Mouse (Mus musculus): ENCODE results near the gene Hagh. TPM values are rescaled to one million over a fixed set of nuclear protein-coding genes. Genes with fewer than 3 reads are reported as not detected.
A peak's percentile ranks its signal among the peaks of the same experiment; 100 is the strongest.

Gene Hagh
- polyA plus RNA-seq, 1 experiment from 2014 or later, result 40.0 TPM

DNA sequence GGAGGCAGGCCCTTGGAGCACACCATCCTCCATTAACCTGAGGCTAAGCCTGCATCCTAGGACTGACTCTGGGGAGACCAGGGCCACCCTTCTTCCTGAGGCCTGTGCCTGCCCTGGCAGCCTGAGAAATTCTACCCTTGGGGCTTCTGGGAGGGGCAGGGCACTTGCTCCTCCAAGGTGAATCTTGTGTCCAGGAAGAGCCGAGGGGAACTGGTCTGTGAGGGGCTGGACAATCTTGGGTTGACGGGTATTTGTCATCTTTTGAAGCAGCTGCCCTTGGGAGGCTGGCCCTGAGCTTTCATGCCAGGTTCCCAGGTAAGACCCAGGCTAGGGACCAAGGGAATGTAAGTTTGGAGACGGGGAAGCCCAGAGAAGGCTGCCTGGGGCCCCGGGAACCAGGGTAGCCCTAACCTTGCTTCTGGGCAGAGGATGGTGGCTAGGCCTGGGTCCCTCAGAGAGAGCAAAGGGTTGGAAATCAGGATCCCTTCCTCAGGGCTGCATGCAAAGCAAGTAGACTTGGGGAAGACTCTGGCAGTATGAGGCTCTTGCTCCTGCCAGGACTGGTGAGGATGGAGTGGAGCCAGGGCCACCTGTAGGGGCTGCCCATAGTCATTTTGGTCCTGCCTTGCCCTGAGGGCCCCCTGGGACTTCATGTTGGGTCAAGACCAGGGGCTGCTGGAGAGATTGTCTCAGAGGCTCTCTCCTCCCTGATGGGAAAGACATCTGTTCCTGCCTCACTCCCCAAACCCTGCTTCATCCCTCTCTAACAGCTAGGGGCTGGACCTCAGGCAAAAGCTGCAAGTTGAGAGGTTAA lies 58.3 kb downstream of the Hagh start:
- H3K27ac ChIP-seq, result no peak overlapping the region
- ATAC-seq (ENCODE audit: low FRiP score, low read depth), result no peak
- 84% methylated on average over 4 of the region's 4 CpGs for WGBS
- H3K4me2 ChIP-seq (replicated peaks), result peak overlapping the region; percentile 99
- H3K36me3 ChIP-seq, result peaks cover 69% of the 10 kb centered on the region
- H3K4me3 ChIP-seq, result no peak overlapping the region
- H3K27me3 ChIP-seq (replicated peaks), result no peaks in the 10 kb centered on the region
- H3K9ac ChIP-seq, result 0 out of 2 replicates have a peak overlapping the region, but pooled peaks have one; percentile 87
- H3K9me3 ChIP-seq, result no peaks in the 10 kb centered on the region
- H3K4me1 ChIP-seq, result peaks cover 38% of the 10 kb centered on the region

GRCm38 (mm10) chr17:24899153-24899552 lies 59.2 kb downstream of the Hagh start:
- Histone ChIP-seq H3K9me3 (no peaks in the 10 kb centered on the region), H3K36me3 (peaks cover 74% of the 10 kb centered on the region), H3K27me3 (replicated peaks) (no peaks in the 10 kb centered on the region), H3K4me1 (peaks cover 29% of the 10 kb centered on the region), H3K4me3 (no peak overlapping the region), H3K9ac (no peak overlapping the region), H3K27ac (no peak overlapping the region), H3K4me2 (replicated peaks) (no peak overlapping the region)
- ATAC-seq (ENCODE audit: low FRiP score, low read depth), result no peak
- WGBS, result 84% methylated on average over 5 of the region's 5 CpGs

- H3K9ac ChIP-seq, result no peak overlapping the region
- no peak overlapping the region for H3K27ac ChIP-seq
- peaks cover 25% of the 10 kb centered on the region for H3K4me1 ChIP-seq
- ATAC-seq (ENCODE audit: low FRiP score, low read depth), result no peak
- no peaks in the 10 kb centered on the region for H3K9me3 ChIP-seq
- no peak overlapping the region for H3K4me2 ChIP-seq (replicated peaks)
- WGBS, result 93% methylated on average over 6 of the region's 6 CpGs
- peaks cover 83% of the 10 kb centered on the region for H3K36me3 ChIP-seq
- H3K4me3 ChIP-seq, result no peak overlapping the region
- H3K27me3 ChIP-seq (replicated peaks), result no peaks in the 10 kb centered on the region
Measured at GRCm38 (mm10) chr17:24900014-24900413, 60.1 kb downstream of the Hagh start.

GRCm38 (mm10) chr17:24902124-24902523 lies 62.2 kb downstream of the Hagh start:
- 93% methylated on average over 5 of the region's 5 CpGs for WGBS
- peaks cover 100% of the 10 kb centered on the region for H3K36me3 ChIP-seq

DNA sequence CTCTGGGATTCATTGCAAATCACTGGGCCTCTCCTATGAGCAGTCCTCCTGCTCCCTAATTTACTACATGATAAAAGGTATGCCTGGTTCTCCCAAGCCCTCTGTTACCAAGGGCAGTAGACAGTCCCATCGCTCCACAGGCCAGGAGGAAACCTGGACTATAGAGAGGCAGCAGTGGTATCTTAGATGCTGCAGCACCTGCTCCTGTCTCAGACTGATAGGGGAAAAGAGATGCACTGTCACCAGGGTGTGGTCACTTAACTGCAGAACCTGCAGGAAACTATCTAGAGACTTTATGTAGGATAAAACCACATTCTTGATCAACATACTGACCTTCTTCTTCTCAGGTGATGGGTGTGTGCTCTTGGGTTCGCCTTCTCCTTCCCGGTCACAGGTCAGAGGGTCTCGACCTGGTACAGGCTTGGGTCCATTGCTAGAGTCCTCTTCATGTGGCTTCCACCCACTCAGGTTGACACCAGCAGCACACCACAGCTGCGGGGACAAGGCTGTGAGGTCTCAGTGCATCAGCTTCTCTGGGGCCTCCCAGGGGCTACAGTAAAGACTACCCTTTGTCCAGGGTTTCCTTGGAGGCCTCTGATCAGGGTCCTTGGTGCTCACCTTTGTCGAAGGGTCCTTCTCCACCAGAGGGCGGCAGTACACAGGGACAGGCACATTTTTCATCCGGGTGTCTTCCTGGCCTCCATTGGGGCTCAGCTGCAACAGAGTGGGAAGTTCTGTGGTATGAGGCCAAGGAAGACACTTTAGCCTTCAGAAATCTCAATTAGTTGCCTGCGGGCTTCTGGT lies 62.9 kb downstream of the Hagh start:
- no peak overlapping the region for H3K27ac ChIP-seq
- H3K4me3 ChIP-seq, result no peak overlapping the region
- H3K27me3 ChIP-seq (replicated peaks), result no peaks in the 10 kb centered on the region
- H3K9ac ChIP-seq, result no peak overlapping the region
- no peak for ATAC-seq (ENCODE audit: low FRiP score, low read depth)
- no peaks in the 10 kb centered on the region for H3K9me3 ChIP-seq
- H3K36me3 ChIP-seq, result peaks cover 99% of the 10 kb centered on the region
- WGBS, result 67% methylated on average over 9 of the region's 9 CpGs
- peaks cover under 1% of the 10 kb centered on the region for H3K4me1 ChIP-seq
- H3K4me2 ChIP-seq (replicated peaks), result no peak overlapping the region

More at GRCm38 (mm10) chr17:24902124-24902523, 62.2 kb downstream of the Hagh start:
- no peak for ATAC-seq (ENCODE audit: low FRiP score, low read depth)
- Histone ChIP-seq H3K4me3 (no peak overlapping the region), H3K27ac (no peak overlapping the region), H3K4me1 (peaks cover 8% of the 10 kb centered on the region), H3K4me2 (replicated peaks) (no peak overlapping the region), H3K27me3 (replicated peaks) (no peaks in the 10 kb centered on the region), H3K9me3 (no peaks in the 10 kb centered on the region), H3K9ac (no peak overlapping the region)

GRCm38 (mm10) chr17:24903767-24904166 lies 63.8 kb downstream of the Hagh start:
- no peaks in the 10 kb centered on the region for H3K27me3 ChIP-seq (replicated peaks)
- H3K27ac ChIP-seq, result no peak overlapping the region
- H3K4me3 ChIP-seq, result no peak overlapping the region
- WGBS, result 91% methylated on average over 9 of the region's 9 CpGs
- H3K36me3 ChIP-seq, result peaks cover 99% of the 10 kb centered on the region
- no peak overlapping the region for H3K4me2 ChIP-seq (replicated peaks)
- no peak for ATAC-seq (ENCODE audit: low FRiP score, low read depth)
- H3K4me1 ChIP-seq, result no peaks in the 10 kb centered on the region
- no peaks in the 10 kb centered on the region for H3K9me3 ChIP-seq
- H3K9ac ChIP-seq, result no peak overlapping the region

GRCm38 (mm10) chr17:24907591-24907990 lies 67.6 kb downstream of the Hagh start:
- Histone ChIP-seq H3K4me1 (no peaks in the 10 kb centered on the region), H3K36me3 (peaks cover 97% of the 10 kb centered on the region), H3K9ac (no peak overlapping the region), H3K9me3 (no peaks in the 10 kb centered on the region), H3K27ac (no peak overlapping the region), H3K27me3 (replicated peaks) (no peaks in the 10 kb centered on the region), H3K4me3 (no peak overlapping the region), H3K4me2 (replicated peaks) (no peak overlapping the region)
- 92% methylated on average over 2 of the region's 2 CpGs for WGBS
- ATAC-seq (ENCODE audit: low FRiP score, low read depth), result no peak

GRCm38 (mm10) chr17:24913984-24914383 lies 74.0 kb downstream of the Hagh start:
- Histone ChIP-seq H3K27me3 (replicated peaks) (no peaks in the 10 kb centered on the region), H3K4me3 (no peak overlapping the region), H3K36me3 (peaks cover 95% of the 10 kb centered on the region), H3K4me2 (replicated peaks) (no peak overlapping the region), H3K9me3 (no peaks in the 10 kb centered on the region), H3K27ac (no peak overlapping the region), H3K4me1 (no peaks in the 10 kb centered on the region), H3K9ac (no peak overlapping the region)
- no peak for ATAC-seq (ENCODE audit: low FRiP score, low read depth)

Other genes with a start within 250 kb of the Hagh start
- gene Tsc2, start 207.5 kb upstream of the Hagh start, polyA plus RNA-seq (2016; fragmentation: Nextera tagmentation; extraction: Ambion mirVana), result 66.5 and 75.0 TPM in 2 replicates
- 10.5 and 12.4 TPM in 2 replicates for gene Nthl1, start 207.5 kb upstream of the Hagh start, polyA plus RNA-seq (2016; fragmentation: Nextera tagmentation; extraction: Ambion mirVana)
- 36.9 and 37.7 TPM in 2 replicates for gene Slc9a3r2, start 189.8 kb upstream of the Hagh start, polyA plus RNA-seq (2016; fragmentation: Nextera tagmentation; extraction: Ambion mirVana)
- gene Npw, start 181.7 kb upstream of the Hagh start, polyA plus RNA-seq (2016; fragmentation: Nextera tagmentation; extraction: Ambion mirVana), result not detected in 2 replicates
- gene Zfp598, start 170.5 kb upstream of the Hagh start, polyA plus RNA-seq (2016; fragmentation: Nextera tagmentation; extraction: Ambion mirVana), result 24.1 and 27.2 TPM in 2 replicates
- 42.3 and 43.3 TPM in 2 replicates for gene Syngr3, start 150.2 kb upstream of the Hagh start, polyA plus RNA-seq (2016; fragmentation: Nextera tagmentation; extraction: Ambion mirVana)
- 40.2 and 41.9 TPM in 2 replicates for gene Gfer, start 144.0 kb upstream of the Hagh start, polyA plus RNA-seq (2016; fragmentation: Nextera tagmentation; extraction: Ambion mirVana)
- gene Noxo1, start 143.9 kb upstream of the Hagh start, polyA plus RNA-seq (2016; fragmentation: Nextera tagmentation; extraction: Ambion mirVana), result 2.4 and 3.0 TPM in 2 replicates
- 91.5 and 95.3 TPM in 2 replicates for gene Tbl3, start 132.5 kb upstream of the Hagh start, polyA plus RNA-seq (2016; fragmentation: Nextera tagmentation; extraction: Ambion mirVana)
- not detected in 2 replicates for gene Rnf151, start 122.1 kb upstream of the Hagh start, polyA plus RNA-seq (2016; fragmentation: Nextera tagmentation; extraction: Ambion mirVana)
- gene Rps2, start 122.0 kb upstream of the Hagh start, polyA plus RNA-seq (2016; fragmentation: Nextera tagmentation; extraction: Ambion mirVana), result 826 and 871 TPM in 2 replicates
- gene Ndufb10, start 115.7 kb upstream of the Hagh start, polyA plus RNA-seq (2016; fragmentation: Nextera tagmentation; extraction: Ambion mirVana), result 230 and 240 TPM in 2 replicates
- not detected in 2 replicates for gene Rpl3l, start 112.3 kb upstream of the Hagh start, polyA plus RNA-seq (2016; fragmentation: Nextera tagmentation; extraction: Ambion mirVana)
- gene Msrb1, start 103.5 kb upstream of the Hagh start, polyA plus RNA-seq (2016; fragmentation: Nextera tagmentation; extraction: Ambion mirVana), result 23.3 and 24.8 TPM in 2 replicates
- 0.62 and 0.69 TPM in 2 replicates for gene Hs3st6, start 87.2 kb upstream of the Hagh start, polyA plus RNA-seq (2016; fragmentation: Nextera tagmentation; extraction: Ambion mirVana)
- gene Meiob, start 35.9 kb upstream of the Hagh start, polyA plus RNA-seq (2016; fragmentation: Nextera tagmentation; extraction: Ambion mirVana), result not detected in 2 replicates
- gene Fahd1, start 10.2 kb downstream of the Hagh start, polyA plus RNA-seq (2016; fragmentation: Nextera tagmentation; extraction: Ambion mirVana), result 18.2 and 18.7 TPM in 2 replicates
- gene Igfals, start 25.9 kb downstream of the Hagh start, polyA plus RNA-seq (2016; fragmentation: Nextera tagmentation; extraction: Ambion mirVana), result 0.28 and 0.32 TPM in 2 replicates
- 75.4 and 75.9 TPM in 2 replicates for gene Nubp2, start 46.2 kb downstream of the Hagh start, polyA plus RNA-seq (2016; fragmentation: Nextera tagmentation; extraction: Ambion mirVana)
- 53.1 and 57.7 TPM in 2 replicates for gene Spsb3, start 46.5 kb downstream of the Hagh start, polyA plus RNA-seq (2016; fragmentation: Nextera tagmentation; extraction: Ambion mirVana)
- 41.6 and 44.5 TPM in 2 replicates for gene Eme2, start 54.9 kb downstream of the Hagh start, polyA plus RNA-seq (2016; fragmentation: Nextera tagmentation; extraction: Ambion mirVana)
- 89.9 and 98.4 TPM in 2 replicates for gene Mrps34, start 55.0 kb downstream of the Hagh start, polyA plus RNA-seq (2016; fragmentation: Nextera tagmentation; extraction: Ambion mirVana)
- 49.7 and 55.1 TPM in 2 replicates for gene Nme3, start 56.4 kb downstream of the Hagh start, polyA plus RNA-seq (2016; fragmentation: Nextera tagmentation; extraction: Ambion mirVana)
- 78.9 and 82.1 TPM in 2 replicates for gene Mapk8ip3, start 96.8 kb downstream of the Hagh start, polyA plus RNA-seq (2016; fragmentation: Nextera tagmentation; extraction: Ambion mirVana)
- gene Jpt2, start 120.5 kb downstream of the Hagh start, polyA plus RNA-seq (2016; fragmentation: Nextera tagmentation; extraction: Ambion mirVana), result 183 TPM in 2 replicates
- 12.0 and 13.1 TPM in 2 replicates for gene Cramp1l, start 175.6 kb downstream of the Hagh start, polyA plus RNA-seq (2016; fragmentation: Nextera tagmentation; extraction: Ambion mirVana)
- 23.0 and 29.4 TPM in 2 replicates for gene Ift140, start 175.9 kb downstream of the Hagh start, polyA plus RNA-seq (2016; fragmentation: Nextera tagmentation; extraction: Ambion mirVana)
- gene Tmem204, start 243.4 kb downstream of the Hagh start, polyA plus RNA-seq (2016; fragmentation: Nextera tagmentation; extraction: Ambion mirVana), result 11.1 and 11.7 TPM in 2 replicates

Measured in neural tube, embryonic 12.5 days (tissue).